Comparison of ENCODE assay signal across 18 mouse cellular contexts in genomic region chr6:31080691-31081090, GRCm38 (mm10).
DNase-seq lines count a peak whose midpoint lies in the region; ATAC-seq and TF ChIP-seq lines count a peak whose summit lies in the region.
"Had no signal": no experiment of that assay in that cellular context is flagged by ENCODE, and none has a peak within 500 bp of the region (broad histone marks: within the 10 kb centered on the region; RNA-seq: fewer than 3 reads in every experiment).

No protein-coding gene starts in this region.

- H3K27ac ChIP-seq in gastrocnemius, adult 2 months: peak overlapping the region; percentile 86
- peak overlapping the region; percentile 83 for H3K27ac ChIP-seq in bone marrow macrophage, adult 2 months (ENCODE audit: insufficient read depth, low read depth, low read length)
- H3K27ac ChIP-seq: embryonic facial prominence, embryonic 13.5 days; forebrain, embryonic 10.5 days; hindbrain, embryonic 14.5 days; neural tube, embryonic 15.5 days had no signal

- intact Hi-C loops in gastrocnemius, adult 2 months (cut with DNase I): no loop called here
- intact Hi-C loops in heart, postnatal 36 days (cut with DNase I): no loop called here

- H3K4me1 ChIP-seq in bone marrow macrophage, adult 2 months (ENCODE audit: control insufficient read depth, insufficient read depth, low read length): peaks cover 78% of the 10 kb centered on the region

- DNase-seq in gastrocnemius, adult 2 months: no peak
- no peak for DNase-seq in gastrocnemius, adult 8-10 months (ENCODE audit: low spot score in 2 of 2)
- peak; percentile 58 for DNase-seq in CD4-positive helper T cell, adult 2 months (ENCODE audit: low read depth, low spot score)
- DNase-seq in frontal cortex, postnatal 14 days (ENCODE audit: low spot score in 2 of 2): no peak
- no peak for DNase-seq in heart, postnatal 36 days
- no peak for DNase-seq in frontal cortex, postnatal 25 days (ENCODE audit: low spot score in 2 of 2)
- DNase-seq: cerebellum, adult 18-20 months; kidney, postnatal 10 days; layer of hippocampus, adult 9-11 months; lung, embryonic 14.5 days; thymus, postnatal 36 days had no signal

- TF ChIP-seq POLR2A in bone marrow macrophage, adult 2 months (IDR thresholded peaks at IDR 0.05; ENCODE audit: borderline replicate concordance, low read depth, low read length): no peak

- 0 out of 2 replicates have a peak, but pooled peaks have one; percentile 14 for ATAC-seq in monocyte, adult 5-6 weeks (replicated peaks; ENCODE audit: insufficient number of reproducible peaks, low FRiP score, low TSS enrichment, poor library complexity, severe bottlenecking)
- ATAC-seq: intestine, postnatal 0 days had no signal

- H3K4me3 ChIP-seq in gastrocnemius, adult 2 months: no peak overlapping the region
- H3K4me3 ChIP-seq in bone marrow macrophage, adult 2 months (ENCODE audit: insufficient read depth, low read length): no peak overlapping the region
- H3K4me3 ChIP-seq: embryonic facial prominence, embryonic 13.5 days; forebrain, embryonic 10.5 days; neural tube, embryonic 15.5 days had no signal

- TF ChIP-seq CTCF in gastrocnemius, adult 2 months (IDR thresholded peaks at IDR 0.05): no peak
- no peak for TF ChIP-seq CTCF in bone marrow macrophage, adult 2 months (IDR thresholded peaks at IDR 0.05; ENCODE audit: low read depth, low read length)
